Mouse (Mus musculus): ENCODE results near the gene Cmtm8.

Cmtm8 gene

DNA sequence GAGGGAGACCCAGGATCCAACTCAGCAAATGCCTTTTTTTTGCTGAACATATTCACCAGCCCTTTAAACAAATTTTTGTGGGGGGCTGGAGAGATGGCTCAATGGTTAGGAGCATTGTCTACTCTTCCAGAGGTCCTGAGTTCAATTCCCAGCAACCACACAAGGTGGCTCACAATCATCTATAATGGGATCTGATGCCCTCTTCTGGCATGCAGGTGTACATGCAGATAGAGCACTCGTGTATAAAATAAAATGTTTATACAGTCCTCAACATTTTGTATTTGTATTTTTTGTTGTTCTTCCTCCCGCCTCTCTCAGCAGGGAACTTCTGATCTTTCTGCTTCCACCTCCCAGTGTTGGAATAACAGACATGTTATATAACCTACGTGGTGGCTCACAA lies 92.4 kb downstream of the Cmtm8 start:
- DNase-seq = no peak

DNA sequence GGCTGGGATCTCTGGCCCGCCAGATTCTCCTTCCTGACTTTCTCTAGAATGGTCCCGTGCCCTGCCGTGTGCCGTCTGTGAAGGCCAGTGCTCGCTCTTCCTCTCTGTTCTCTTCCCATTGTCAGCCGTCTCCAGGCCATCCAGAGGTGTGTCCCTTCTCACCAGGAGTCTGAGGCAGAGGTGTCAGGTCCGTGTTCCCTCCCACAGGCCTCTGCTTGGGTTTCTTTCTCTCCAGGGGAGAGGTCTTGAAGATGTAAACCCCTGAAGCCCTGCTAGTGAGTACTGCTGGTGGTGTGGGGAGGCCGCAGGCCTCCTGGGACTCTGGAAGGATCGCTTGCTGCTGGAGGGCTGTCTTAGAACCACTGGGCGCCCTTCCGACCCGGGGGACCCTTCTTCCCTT lies 96.5 kb downstream of the Cmtm8 start:
- DNase-seq = no peak

DNA sequence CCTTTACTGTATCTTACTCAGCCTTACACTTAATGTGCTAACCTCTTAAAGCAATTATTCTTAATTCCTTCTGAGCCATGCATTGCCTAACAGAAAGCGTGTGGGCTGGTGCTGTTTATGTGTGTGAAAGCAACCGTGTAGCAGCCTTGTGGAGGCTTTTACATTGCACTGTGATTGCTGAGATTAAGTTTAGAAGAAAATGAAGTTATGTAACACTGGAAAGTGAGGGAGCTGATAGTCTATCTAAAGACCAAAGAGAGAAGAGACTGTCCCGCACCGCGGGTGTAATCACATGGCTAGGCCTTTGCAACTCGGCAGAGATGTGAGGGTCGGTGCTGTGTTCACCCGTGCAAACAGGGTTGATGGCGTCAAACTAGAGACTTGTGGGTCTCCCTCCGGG lies 96.9 kb downstream of the Cmtm8 start:
- no peak for DNase-seq

DNA sequence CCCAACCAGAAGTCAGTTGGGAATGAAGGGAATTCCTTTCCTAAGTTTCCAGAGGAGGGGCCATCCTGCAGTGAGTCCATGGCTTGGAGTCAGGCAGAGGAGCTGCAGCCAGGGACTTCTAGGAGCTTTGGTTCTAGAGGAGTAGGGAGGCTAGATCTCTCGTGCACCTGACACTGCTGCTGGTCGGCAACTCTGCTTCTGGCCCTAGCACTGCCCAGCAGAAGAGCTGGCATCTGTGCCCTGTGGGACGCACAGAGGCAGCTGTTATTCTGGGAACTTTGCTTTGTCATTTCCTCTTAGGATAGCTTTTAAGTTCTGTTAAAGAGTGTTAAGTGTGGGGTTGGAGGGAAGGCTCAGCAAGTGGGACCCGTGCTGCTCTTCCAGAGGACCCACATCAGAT lies 98.3 kb downstream of the Cmtm8 start:
- no peak for DNase-seq

DNA sequence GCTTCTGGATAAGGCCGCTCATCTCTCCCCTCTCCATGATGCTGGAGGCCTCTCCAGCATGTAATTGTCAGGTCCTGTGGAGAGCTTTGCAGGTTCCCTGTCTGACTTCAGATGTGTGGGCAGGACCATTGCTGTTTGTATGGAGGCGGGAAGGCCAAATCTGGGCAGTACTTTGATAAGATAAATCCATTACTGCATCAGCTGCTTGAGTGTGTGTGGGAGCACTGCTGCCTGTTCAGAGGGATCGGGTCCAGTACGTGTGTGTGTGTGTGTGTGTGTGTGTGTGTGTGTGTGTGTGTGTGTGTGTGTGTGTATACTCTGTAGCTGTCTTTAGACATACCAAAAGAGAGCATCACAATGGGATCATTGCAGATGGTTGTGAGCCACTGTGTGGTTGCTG lies 98.8 kb downstream of the Cmtm8 start:
- DNase-seq = no peak

DNA sequence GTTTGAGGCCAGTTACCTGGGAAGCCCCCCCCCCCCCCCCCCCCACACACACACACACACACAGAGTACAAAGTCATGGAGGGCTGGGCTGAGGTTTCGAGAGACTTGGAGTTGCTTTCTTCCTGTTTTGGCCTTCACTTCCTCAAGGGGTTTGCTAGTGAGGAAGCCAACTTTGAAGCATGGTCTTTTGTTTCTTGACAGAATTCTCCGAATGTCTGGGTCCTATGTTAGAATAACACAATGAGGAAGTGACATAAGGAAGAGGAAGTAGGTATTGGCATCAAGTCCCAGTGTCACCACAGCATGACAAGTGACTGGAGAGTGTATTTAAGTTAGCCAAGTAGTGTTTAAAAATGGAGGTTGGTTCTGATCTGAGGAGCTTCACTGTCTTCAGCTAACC lies 101.2 kb downstream of the Cmtm8 start:
- DNase-seq = no peak

DNA sequence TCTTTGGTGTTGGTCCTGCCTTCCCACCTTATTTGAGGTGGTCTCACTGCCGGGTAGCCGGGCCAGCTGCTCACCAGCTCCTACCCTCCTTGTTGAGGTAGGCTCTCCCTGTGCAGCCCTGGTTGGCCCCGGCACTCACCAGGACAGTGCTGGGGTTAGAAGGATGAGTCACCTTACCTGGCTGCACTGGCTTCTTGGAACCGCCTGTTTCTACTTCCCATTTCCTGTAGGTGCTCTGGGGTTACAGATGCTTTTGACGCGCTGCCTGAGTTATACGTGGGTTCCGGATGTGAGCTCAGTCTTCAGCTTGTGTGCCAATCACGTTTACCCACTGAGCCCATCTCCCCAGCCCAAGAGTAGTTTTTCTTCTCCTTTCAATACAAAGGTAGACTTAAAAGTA lies 103.6 kb downstream of the Cmtm8 start:
- no peak for DNase-seq
